Mouse (Mus musculus) kidney, adult 2 months (tissue): ENCODE measurements at regions not wholly inside any gene's neighbourhood (a gene's known extent, or its start where the extent isn't known, plus 50 kb on each side); places are given as distances from the start of the nearest gene placed in this dataset.

ENCODE experiments used
- DNase-seq: peaks from one replicate; pipeline ENCODE4 v3.0.0; 2021
- H3K27ac ChIP-seq: fragments of 200-500 bp; 2 replicates; pipeline ENCODE4 v1.5.1; 2012; ENCODE audit warnings: low read depth, low read length, control low read depth, inconsistent platforms; ENCODE audit not compliant: insufficient read depth
- H3K27me3 ChIP-seq: fragments of 200-500 bp; replicated peaks from 2 replicates; pipeline ENCODE4 v1.6.1; 2012; ENCODE audit warnings: mild to moderate bottlenecking, moderate library complexity, low read length, inconsistent platforms; ENCODE audit not compliant: control insufficient read depth, insufficient read depth
- H3K36me3 ChIP-seq: fragments of 200-500 bp; 2 replicates; pipeline ENCODE4 v1.6.1; 2012; ENCODE audit warnings: mild to moderate bottlenecking, moderate library complexity, low read length, inconsistent platforms; ENCODE audit not compliant: control insufficient read depth, insufficient read depth
- H3K4me1 ChIP-seq: fragments of 200-500 bp; 2 replicates; pipeline ENCODE4 v1.6.1; 2011; ENCODE audit warnings: low read length; ENCODE audit not compliant: control insufficient read depth, insufficient read depth
- H3K4me3 ChIP-seq: fragments of 200-500 bp; 2 replicates; pipeline ENCODE4 v1.5.1; 2011; ENCODE audit warnings: mild to moderate bottlenecking, low read depth, low read length, control low read depth; ENCODE audit not compliant: insufficient read depth
- CTCF ChIP-seq: fragments of 200-500 bp; conservative IDR thresholded peaks from 2 replicates; pipeline ENCODE4 v1.5.1; 2011; ENCODE audit warnings: low read depth, mild to moderate bottlenecking, control low read depth, low read length, moderate library complexity, mixed read lengths; ENCODE audit not compliant: insufficient read depth, insufficient read length
- POLR2A ChIP-seq: fragments of 200-500 bp; IDR thresholded peaks from one replicate; pipeline ENCODE4 v1.6.1; 2011; ENCODE audit warnings: low read depth, low read length, control low read depth
- WGBS: fragments of 180-500 bp; shearing (Covaris S2); methylation state at CpG from one replicate; pipeline ENCODE4 v1.1.7; 2018; 5-methylcytosine and 5-hydroxymethylcytosine counted together

- Histone ChIP-seq H3K27me3 (no peaks in the 10 kb centered on the region), H3K36me3 (no peaks in the 10 kb centered on the region), H3K4me3 (no peak overlapping the region), H3K4me1 (no peaks in the 10 kb centered on the region), H3K27ac (no peak overlapping the region)
- TF ChIP-seq CTCF (no peak), POLR2A (no peak)
- 94% methylated on average over 6 of the region's 6 CpGs for WGBS
- DNase-seq: no peak
These were observed 144.6 kb downstream of the Klf6 start for GRCm38 (mm10) chr13:6005901-6006300.

- Histone ChIP-seq H3K4me1 (no peaks in the 10 kb centered on the region), H3K4me3 (no peak overlapping the region), H3K27me3 (no peaks in the 10 kb centered on the region), H3K27ac (no peak overlapping the region), H3K36me3 (no peaks in the 10 kb centered on the region)
- DNase-seq: no peak
- 78% methylated on average over 1 of the region's 1 CpGs for WGBS
- TF ChIP-seq POLR2A (no peak), CTCF (no peak)
These were observed 148.4 kb downstream of the Klf6 start for GRCm38 (mm10) chr13:6009671-6010070.

GRCm38 (mm10) chr13:6027207-6027606, 165.9 kb downstream of the Klf6 start:
- H3K27me3 ChIP-seq: no peaks in the 10 kb centered on the region

GRCm38 (mm10) chr13:6028878-6029277, 167.6 kb downstream of the Klf6 start:
- Histone ChIP-seq H3K4me1 (no peaks in the 10 kb centered on the region), H3K36me3 (no peaks in the 10 kb centered on the region), H3K27me3 (no peaks in the 10 kb centered on the region), H3K4me3 (no peak overlapping the region), H3K27ac (no peak overlapping the region)
- WGBS: 79% methylated on average over 4 of the region's 4 CpGs
- no peak for TF ChIP-seq POLR2A
- TF ChIP-seq CTCF: no peak
- no peak for DNase-seq

More at GRCm38 (mm10) chr13:6027207-6027606, 165.9 kb downstream of the Klf6 start:
- no peak overlapping the region for H3K4me3 ChIP-seq
- no peak for DNase-seq
- H3K4me1 ChIP-seq: no peaks in the 10 kb centered on the region
- no peak overlapping the region for H3K27ac ChIP-seq
- H3K36me3 ChIP-seq: no peaks in the 10 kb centered on the region
- TF ChIP-seq POLR2A (no peak), CTCF (no peak)
- 76% methylated on average over 4 of the region's 4 CpGs for WGBS

GRCm38 (mm10) chr13:6029461-6029860, 168.2 kb downstream of the Klf6 start:
- WGBS: 86% methylated on average over 6 of the region's 6 CpGs
- no peaks in the 10 kb centered on the region for H3K4me1 ChIP-seq
- H3K4me3 ChIP-seq: no peak overlapping the region
- no peak overlapping the region for H3K27ac ChIP-seq
- DNase-seq: no peak
- H3K27me3 ChIP-seq: no peaks in the 10 kb centered on the region
- H3K36me3 ChIP-seq: no peaks in the 10 kb centered on the region
- TF ChIP-seq POLR2A: no peak

- no peaks in the 10 kb centered on the region for H3K36me3 ChIP-seq
- no peak for DNase-seq
- no peak overlapping the region for H3K27ac ChIP-seq
- no peak for TF ChIP-seq CTCF
- 94% methylated on average over 2 of the region's 2 CpGs for WGBS
- no peaks in the 10 kb centered on the region for H3K4me1 ChIP-seq
- no peak overlapping the region for H3K4me3 ChIP-seq
- H3K27me3 ChIP-seq: no peaks in the 10 kb centered on the region
These were observed 168.8 kb downstream of the Klf6 start for GRCm38 (mm10) chr13:6030128-6030527.

- Histone ChIP-seq H3K4me3 (no peak overlapping the region), H3K27me3 (no peaks in the 10 kb centered on the region), H3K36me3 (no peaks in the 10 kb centered on the region), H3K4me1 (no peaks in the 10 kb centered on the region), H3K27ac (no peak overlapping the region)
- DNase-seq: no peak
- no peak for TF ChIP-seq CTCF
- TF ChIP-seq POLR2A: no peak
- WGBS: 61% methylated on average over 7 of the region's 7 CpGs
These were observed 178.8 kb downstream of the Klf6 start for GRCm38 (mm10) chr13:6040132-6040531.

- no peak for DNase-seq
- TF ChIP-seq POLR2A (no peak), CTCF (no peak)
- Histone ChIP-seq H3K4me1 (no peaks in the 10 kb centered on the region), H3K27ac (no peak overlapping the region), H3K36me3 (no peaks in the 10 kb centered on the region), H3K27me3 (no peaks in the 10 kb centered on the region), H3K4me3 (no peak overlapping the region)
- WGBS: 81% methylated on average over 2 of the region's 2 CpGs
These were observed 179.4 kb downstream of the Klf6 start for GRCm38 (mm10) chr13:6040663-6041062.
